Mouse (Mus musculus): ENCODE measurements around the gene Trim47. TPM values are rescaled to one million over a fixed set of nuclear protein-coding genes. Genes with fewer than 3 reads are reported as not detected.
"Not testable (repeated sequence)": the region's sequence is repeated elsewhere in the genome, so short reads cannot be mapped to it uniquely, and the experiment has no call there.

Trim47 gene
- total and polyA plus RNA-seq, 3 experiments = 10.3 to 49.1 (median 17.9) TPM

GRCm38 (mm10) chr11:116138096-116138467 is 11.1 kb upstream of the Trim47 start:
- no peak for DNase-seq

DNA sequence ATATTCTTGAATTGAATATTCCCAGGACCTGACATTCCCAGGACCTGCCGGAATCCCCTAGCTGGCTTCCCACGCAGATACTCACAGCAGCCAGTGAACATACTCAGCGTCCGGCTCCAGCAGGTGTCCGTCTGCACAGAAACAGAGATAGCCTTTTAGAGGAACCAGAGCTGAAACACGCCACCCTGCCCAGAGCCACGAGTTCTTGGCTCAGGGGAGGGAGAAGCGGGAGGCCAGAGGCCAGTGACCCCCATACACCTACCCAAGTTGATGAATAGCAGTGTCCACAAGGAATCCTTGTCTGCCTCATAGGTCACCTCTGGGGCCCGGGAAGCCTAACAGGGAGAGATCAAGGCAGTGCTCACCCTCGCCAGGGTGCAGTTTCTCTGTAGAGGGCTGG is 7.2 kb upstream of the Trim47 start:
- DNase-seq = no peak

- DNase-seq = no peak
Observed at GRCm38 (mm10) chr11:116133497-116133896, 6.5 kb upstream of the Trim47 start.

GRCm38 (mm10) chr11:116132366-116133333 is 5.6 kb upstream of the Trim47 start:
- DNase-seq = peak; percentile 66

GRCm38 (mm10) chr11:116131349-116132170 is 4.5 kb upstream of the Trim47 start:
- no peak for DNase-seq

DNA sequence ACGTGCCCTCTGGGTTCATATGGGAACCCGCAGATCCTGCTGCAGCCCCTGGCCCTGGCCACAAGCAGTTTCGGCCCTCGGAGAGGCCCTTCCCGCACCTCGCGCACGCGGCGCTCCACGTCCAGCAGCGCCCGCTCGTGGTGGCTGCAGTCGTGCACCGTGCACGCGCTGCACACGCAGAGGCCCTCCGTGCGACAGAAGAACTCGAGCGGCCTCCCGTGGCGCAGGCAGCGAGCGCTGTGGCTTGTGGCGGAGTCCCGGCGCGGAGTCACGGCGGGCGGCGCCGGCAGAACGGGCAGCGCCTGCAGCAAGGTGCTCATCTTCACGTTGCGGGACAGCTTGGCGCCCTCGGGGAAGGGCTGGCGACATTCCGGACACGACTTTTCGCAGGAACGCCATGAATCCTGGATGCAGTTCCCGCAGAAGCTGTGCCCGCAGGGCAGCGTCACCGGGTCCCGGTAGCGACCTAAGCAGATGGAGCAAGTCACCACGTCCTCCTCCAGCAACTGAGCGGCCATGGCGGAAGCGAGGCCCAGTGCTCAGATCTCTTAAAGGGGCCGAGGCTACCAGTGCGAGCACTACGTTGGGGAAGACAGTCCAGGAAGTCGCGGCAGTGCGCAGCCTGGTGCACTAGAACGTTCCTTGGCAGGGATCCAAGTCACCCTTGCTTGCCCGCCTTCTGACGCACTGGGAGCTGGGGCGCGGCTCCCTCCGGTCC is 3.6 kb upstream of the Trim47 start, which contains the start of gene Trim65:
TSS of gene Trim65 (minus strand) at position 641 of the 718 bp plus-strand sequence.
- DNase-seq = peak; percentile 92

DNA sequence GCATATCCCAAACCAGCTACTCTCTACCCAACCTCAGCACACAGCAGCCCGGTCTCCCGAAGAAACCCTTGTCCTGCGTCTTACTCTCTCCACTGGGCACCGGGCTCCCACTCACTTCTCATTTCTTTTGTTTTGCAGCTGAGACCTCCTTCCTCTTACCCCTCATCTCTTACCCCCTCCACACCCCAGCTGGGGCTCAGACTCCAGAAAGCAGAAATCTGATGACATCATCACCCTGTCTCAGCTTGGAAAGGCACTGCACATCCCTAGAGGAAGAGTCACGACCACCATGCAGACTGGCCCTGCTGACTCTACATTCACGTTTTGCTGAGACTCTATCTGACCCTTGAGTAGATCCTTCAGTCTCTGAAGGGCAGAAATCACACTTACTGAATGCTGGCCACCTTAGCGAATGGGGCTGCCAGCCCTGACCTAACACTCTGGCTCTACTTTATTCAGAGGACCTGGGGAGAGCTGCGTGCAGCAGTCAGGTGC is 3.0 kb upstream of the Trim47 start:
- no peak for DNase-seq

DNA sequence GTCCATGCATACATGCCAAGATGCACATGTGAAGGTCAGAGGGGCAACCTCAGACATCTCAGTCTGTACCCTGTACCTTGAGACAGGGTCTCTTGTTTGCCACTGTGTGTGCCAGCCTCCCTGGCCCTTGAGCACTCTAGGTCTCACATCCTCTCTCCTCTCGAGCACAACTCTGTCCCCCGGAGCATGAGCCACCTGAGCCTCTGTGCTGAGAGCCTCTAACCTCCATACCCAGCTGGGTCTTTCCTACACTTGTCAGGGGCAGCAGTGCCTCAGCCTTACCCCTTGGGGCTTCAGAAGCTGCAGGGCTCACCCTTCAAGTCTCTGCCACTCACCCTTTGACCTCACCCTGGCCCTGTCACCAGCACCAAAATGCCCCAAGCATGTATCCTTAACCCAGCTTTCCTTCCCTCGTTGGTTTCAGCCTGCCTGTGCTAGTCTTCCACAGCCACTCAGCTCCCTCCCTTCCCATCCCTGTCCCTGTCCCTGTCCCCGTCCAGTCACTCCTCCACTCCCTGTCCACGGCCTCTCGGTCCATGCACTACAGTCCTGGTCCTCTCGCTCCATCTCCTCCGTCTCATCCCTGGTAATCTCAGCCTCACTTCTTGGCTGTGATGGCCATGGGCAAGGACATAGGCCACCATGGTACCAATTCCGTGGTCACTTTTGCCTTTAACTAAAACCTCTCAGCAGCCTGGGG is 2.2 kb upstream of the Trim47 start:
- no peak for DNase-seq

DNA sequence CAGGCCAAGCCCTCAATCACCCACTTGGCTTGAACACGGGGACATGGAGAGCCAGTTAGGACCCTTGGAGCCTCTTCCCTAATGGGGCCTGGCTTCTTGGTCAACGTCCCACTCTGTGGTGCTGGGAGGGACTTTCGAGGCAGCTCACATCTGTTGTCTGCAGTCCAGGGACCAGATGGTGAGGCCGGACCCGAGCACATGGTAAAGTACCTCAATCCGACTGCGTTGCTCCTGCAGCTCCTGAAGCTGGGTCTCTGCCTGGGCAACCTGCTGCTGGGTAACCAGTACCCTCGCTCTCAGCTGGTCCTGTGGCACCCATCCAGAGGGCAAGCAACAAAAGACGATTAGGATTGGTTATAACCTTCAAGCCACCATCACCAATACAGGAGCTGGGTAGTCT is 976 bp upstream of the Trim47 start:
- DNase-seq = no peak

- no peak for DNase-seq
Observed at GRCm38 (mm10) chr11:116126261-116126660, 749 bp downstream of the Trim47 start.

DNA sequence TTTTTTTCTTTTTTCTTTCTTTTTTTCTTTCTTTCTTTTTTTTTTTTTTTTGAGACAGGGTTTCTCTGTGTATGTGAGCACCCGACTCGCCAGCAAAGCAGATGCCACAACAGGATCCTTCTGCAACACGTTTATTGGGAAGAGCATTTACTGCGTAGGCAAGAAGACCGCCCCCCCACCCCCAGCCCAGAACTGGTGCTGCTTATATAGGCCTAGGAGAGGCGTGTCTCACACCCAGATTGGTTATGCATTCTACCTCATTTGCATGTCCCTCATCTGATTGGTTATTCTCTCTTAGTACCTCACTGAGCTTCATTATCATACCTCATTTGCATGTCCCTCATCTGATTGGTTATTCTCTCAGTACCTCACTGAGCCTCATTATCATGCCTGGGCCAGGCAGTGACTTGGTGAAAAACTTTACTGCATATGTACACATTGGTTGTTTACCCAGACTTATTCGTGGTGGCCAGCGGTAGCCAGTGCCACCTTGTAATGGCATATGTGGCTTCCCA is 5.2 kb downstream of the Trim47 start:
- not testable (repeated sequence) for DNase-seq

- no peak for DNase-seq
Observed at GRCm38 (mm10) chr11:116117819-116118218, 9.2 kb downstream of the Trim47 start.

DNA sequence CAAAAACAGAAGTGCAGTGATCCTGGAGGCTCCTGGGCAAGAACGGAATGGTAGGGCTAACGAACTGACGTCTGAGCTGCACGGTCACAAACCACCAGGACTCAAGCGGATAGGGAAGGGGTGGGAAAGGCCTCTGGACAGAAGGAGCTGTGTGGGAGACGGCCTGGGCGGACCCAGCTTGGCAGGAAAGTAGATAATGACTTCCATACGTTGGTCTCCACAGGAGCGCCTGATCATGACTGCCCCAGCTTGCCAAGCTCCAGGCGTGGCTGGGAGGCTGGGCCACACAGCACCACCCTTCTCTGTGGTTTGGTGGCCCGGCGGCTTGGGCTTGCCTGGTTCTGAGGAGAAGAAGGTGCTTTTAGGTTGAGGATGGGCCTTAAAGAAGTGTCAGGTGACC is 9.8 kb downstream of the Trim47 start:
- no peak for DNase-seq

DNA sequence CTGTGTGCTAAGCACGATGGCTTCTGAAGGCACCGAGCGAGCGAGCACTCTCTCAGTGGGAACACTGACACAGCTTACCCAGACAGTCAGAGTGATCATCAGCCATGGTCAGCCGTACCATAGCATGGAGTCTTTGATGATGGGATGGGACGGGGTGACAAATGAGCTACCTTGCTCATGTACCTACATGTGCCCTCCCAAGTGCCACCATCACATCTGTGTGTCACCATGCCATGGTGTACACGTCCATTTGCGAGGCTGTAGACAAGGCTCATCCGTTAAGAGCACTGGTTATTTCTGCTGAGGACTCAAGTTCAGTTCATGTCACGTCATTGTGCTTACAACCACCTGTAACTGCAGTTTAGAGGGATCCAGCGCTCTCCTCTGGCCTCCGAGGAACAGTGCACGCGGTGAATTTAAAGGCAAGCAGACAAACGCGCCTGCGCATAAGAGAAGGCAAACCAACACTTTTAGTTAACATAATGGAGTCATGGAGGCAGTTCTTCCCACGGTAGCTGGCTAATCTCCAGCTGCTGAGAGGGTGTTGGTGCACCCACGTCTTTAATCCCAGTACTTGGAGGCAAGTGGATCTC is 15.3 kb downstream of the Trim47 start:
- no peak for DNase-seq

- DNase-seq = no peak
Observed at GRCm38 (mm10) chr11:116111067-116111466, 15.9 kb downstream of the Trim47 start.

GRCm38 (mm10) chr11:116110540-116110939 is 16.5 kb downstream of the Trim47 start:
- DNase-seq = no peak

- DNase-seq = peak; percentile 88
Observed at GRCm38 (mm10) chr11:116110131-116110530, 16.9 kb downstream of the Trim47 start.

DNA sequence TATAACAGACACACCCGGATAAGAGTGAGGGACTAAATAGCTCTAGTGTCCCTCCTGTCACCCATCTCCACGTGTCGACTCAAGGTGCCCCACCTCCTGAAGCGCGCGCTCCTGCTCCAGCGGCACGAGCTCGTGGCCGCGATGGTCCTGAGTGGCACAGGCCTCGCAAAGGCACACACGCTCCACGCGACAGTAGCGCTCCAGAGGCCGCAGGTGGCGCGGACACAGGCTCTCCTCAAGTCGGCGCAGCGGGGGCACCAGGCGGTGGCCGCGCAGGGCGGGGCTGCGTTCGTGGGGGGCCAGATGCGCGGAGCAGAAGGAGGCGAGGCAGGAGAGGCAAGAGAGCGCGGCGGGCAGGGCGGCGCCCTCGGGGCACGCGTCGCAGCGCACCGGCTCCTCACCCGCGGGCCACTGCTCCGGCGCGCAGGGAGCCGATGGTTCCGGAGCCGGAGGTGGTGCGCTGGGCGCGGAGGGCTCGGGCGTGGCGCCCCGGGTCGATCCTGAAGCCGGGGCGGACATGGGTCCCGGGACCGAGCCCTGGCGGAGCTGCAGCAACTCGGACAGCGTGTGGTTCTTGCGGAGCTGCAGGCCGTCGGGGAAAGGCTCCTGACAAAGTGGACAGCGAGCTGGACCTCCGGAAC is 17.4 kb downstream of the Trim47 start:
- DNase-seq = peak; percentile 60

DNA sequence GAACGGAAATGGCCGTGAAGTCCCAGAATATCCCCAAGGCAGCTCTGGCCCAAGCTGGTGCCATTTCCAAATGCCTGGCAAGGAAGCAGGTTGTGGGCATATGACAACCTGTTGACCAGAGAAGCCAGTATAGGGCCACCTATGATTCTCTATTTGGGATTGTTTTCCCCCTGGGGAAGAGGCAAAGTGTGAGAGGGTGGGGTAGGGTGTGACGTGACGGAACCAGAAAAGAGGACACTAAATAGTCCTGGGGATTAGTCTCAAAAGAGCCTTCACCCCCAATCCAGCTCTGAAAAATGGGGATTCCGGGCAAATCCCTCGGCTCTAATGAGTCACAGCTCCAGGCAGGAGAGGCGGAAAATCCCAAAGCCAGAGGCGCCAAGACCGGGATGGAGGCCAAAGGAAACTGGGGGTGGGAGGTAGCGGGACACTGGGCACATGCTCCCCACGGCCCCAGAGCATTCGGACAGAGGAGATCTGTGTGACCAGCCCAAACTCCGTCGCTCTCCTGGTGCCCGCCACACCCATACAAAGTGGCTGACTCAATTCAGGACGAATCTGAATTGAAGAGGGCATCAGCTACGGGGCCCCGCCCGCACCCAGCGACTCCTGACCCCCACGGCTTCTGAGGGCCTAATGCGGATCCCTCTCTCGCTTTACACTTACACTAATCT is 18.4 kb downstream of the Trim47 start:
- DNase-seq = peak; percentile 80
